Mouse (Mus musculus) ES-E14 (cell line): ENCODE measurements around the gene Med23. TPM values are rescaled to one million over a fixed set of nuclear protein-coding genes. Genes with fewer than 3 reads are reported as not detected.

Experiments
- DNase-seq: peaks from one replicate; pipeline ENCODE4 v3.0.0-alpha.2; 2013; ENCODE audit warnings: low read depth, low spot score
- H3K27ac ChIP-seq: 2 replicates; pipeline ENCODE4 v1.5.1; 2012; ENCODE audit warnings: low read depth, mild to moderate bottlenecking, low read length, moderate library complexity, mixed read lengths; ENCODE audit not compliant: poor library complexity, insufficient read depth, severe bottlenecking
- H3K36me3 ChIP-seq: 2 replicates; pipeline ENCODE4 v1.6.1; 2012; ENCODE audit warnings: mild to moderate bottlenecking, low read length, moderate library complexity, mixed read lengths; ENCODE audit not compliant: control insufficient read depth, poor library complexity, insufficient read depth, severe bottlenecking
- H3K4me1 ChIP-seq, 2 experiments: fragments of 150-350 bp in 1 of 2; sonication (generic) in 1 of 2; 2 replicates each; pipeline ENCODE4 v1.6.1; 2012; ENCODE audit warnings: low read length in 2 of 2, mild to moderate bottlenecking in 1 of 2, mixed read lengths in 1 of 2; ENCODE audit not compliant: control insufficient read depth in 2 of 2, insufficient read depth in 2 of 2, poor library complexity in 1 of 2
- H3K4me3 ChIP-seq, 2 experiments: fragments of 150-350 bp in 1 of 2; sonication (generic) in 1 of 2; 2 replicates each; pipeline ENCODE4 v1.5.1; 2012; ENCODE audit warnings: low read length in 2 of 2, low read depth in 1 of 2, mild to moderate bottlenecking in 1 of 2, mixed read lengths in 1 of 2; ENCODE audit not compliant: insufficient read depth in 1 of 2, poor library complexity in 1 of 2, severe bottlenecking in 1 of 2
- H3K9ac ChIP-seq: 2 replicates; pipeline ENCODE4 v1.6.1; 2012; ENCODE audit warnings: low read depth, mild to moderate bottlenecking, low read length, mixed read lengths; ENCODE audit not compliant: poor library complexity, insufficient read depth, severe bottlenecking
- H3K9me3 ChIP-seq: fragments of 150-350 bp; sonication (generic); 2 replicates; pipeline ENCODE4 v1.6.1; 2012; ENCODE audit warnings: low read depth, mild to moderate bottlenecking, low read length; ENCODE audit not compliant: control insufficient read depth, insufficient read depth
- CHD2 ChIP-seq: IDR thresholded peaks from 2 replicates; pipeline ENCODE4 v1.6.1; 2014; ENCODE audit warnings: mild to moderate bottlenecking, low read depth, low read length, inconsistent platforms
- HCFC1 ChIP-seq: IDR thresholded peaks from 2 replicates; pipeline ENCODE4 v1.6.1; 2012; ENCODE audit warnings: low read length, inconsistent platforms, borderline replicate concordance; ENCODE audit not compliant: insufficient read depth
- MAFK ChIP-seq: IDR thresholded peaks from 2 replicates; pipeline ENCODE4 v1.6.1; 2014; ENCODE audit warnings: mild to moderate bottlenecking, low read depth, low read length, inconsistent platforms; ENCODE audit not compliant: insufficient read depth
- ZC3H11A ChIP-seq: IDR thresholded peaks from 2 replicates; pipeline ENCODE4 v1.6.1; 2012; ENCODE audit warnings: low read depth, mild to moderate bottlenecking, inconsistent platforms, low read length, borderline replicate concordance
- ZNF384 ChIP-seq: IDR thresholded peaks from 2 replicates; pipeline ENCODE4 v1.6.1; 2012; ENCODE audit warnings: low read depth, low read length, inconsistent platforms
- in situ Hi-C, 2 experiments: fragments of 600-800 bp; cut with MboI; formaldehyde crosslinking; loops; one replicate each; pipeline ENCODE4 v1.15.1; 2025; ENCODE audit warnings: low sequenced_read_pairs in 2 of 2, inconsistent platforms in 1 of 2; ENCODE audit not compliant: unreplicated experiment in 2 of 2
- total RNA-seq: library from RNA; depleted of rRNA; stranded (reverse); fragments of 300-350 nt; gene quantifications from 2 replicates; pipeline ENCODE4 v1.2.3, GENCODE M21; 2012

Med23 gene
- total RNA-seq, 1 experiment = 41.9 TPM

- H3K9ac ChIP-seq = no peak overlapping the region
- no peak for DNase-seq
- H3K36me3 ChIP-seq = peaks cover 36% of the 10 kb centered on the region
- H3K4me3 ChIP-seq = no peak overlapping the region
- H3K27ac ChIP-seq = no peak overlapping the region
- no peaks in the 10 kb centered on the region for H3K9me3 ChIP-seq
- in situ Hi-C loops = no loop called here
- 0 out of 4 replicates have a peak, but pooled peaks cover 0 to 2% of the 10 kb centered on the region in 2 experiments for H3K4me1 ChIP-seq
- no peak for TF ChIP-seq ZC3H11A
Measured at GRCm38 (mm10) chr10:24912576-24912975, 42.8 kb downstream of the Med23 start.

GRCm38 (mm10) chr10:24915486-24915885, 45.7 kb downstream of the Med23 start:
- TF ChIP-seq CHD2 (no peak), ZNF384 (no peak), ZC3H11A (no peak), HCFC1 (no peak), MAFK (no peak)
- H3K36me3 ChIP-seq = peaks cover 17% of the 10 kb centered on the region
- no peak overlapping the region for H3K4me3 ChIP-seq
- DNase-seq = no peak
- no peak overlapping the region for H3K9ac ChIP-seq
- in situ Hi-C loops = no loop called here
- no peaks in the 10 kb centered on the region for H3K9me3 ChIP-seq
- 0 out of 4 replicates have a peak, but pooled peaks cover 0 to 2% of the 10 kb centered on the region in 2 experiments for H3K4me1 ChIP-seq
- H3K27ac ChIP-seq = no peak overlapping the region

- Histone ChIP-seq H3K36me3 (no peaks in the 10 kb centered on the region; the same call in 1 of the 2 replicates), H3K27ac (no peak overlapping the region), H3K9me3 (no peaks in the 10 kb centered on the region), H3K4me3 (no peak overlapping the region), H3K4me1 (no peaks in the 10 kb centered on the region; a peak in 1 of 4 replicates), H3K9ac (no peak overlapping the region)
- no peak for DNase-seq
- in situ Hi-C loops = no loop called here
- TF ChIP-seq MAFK (no peak), CHD2 (no peak), ZC3H11A (no peak), ZNF384 (no peak), HCFC1 (no peak)
Measured at GRCm38 (mm10) chr10:24922977-24923376, 53.2 kb downstream of the Med23 start.

- H3K9me3 ChIP-seq = no peaks in the 10 kb centered on the region
Measured at GRCm38 (mm10) chr10:24924296-24924695, 54.5 kb downstream of the Med23 start.

GRCm38 (mm10) chr10:24926380-24926779, 56.6 kb downstream of the Med23 start:
- TF ChIP-seq HCFC1 (no peak), MAFK (no peak), ZNF384 (no peak), CHD2 (no peak), ZC3H11A (no peak)
- H3K4me3 ChIP-seq = no peak overlapping the region
- DNase-seq = no peak
- H3K9me3 ChIP-seq = no peaks in the 10 kb centered on the region
- in situ Hi-C loops = no loop called here
- H3K36me3 ChIP-seq = no peaks in the 10 kb centered on the region
- no peak overlapping the region for H3K9ac ChIP-seq
- H3K4me1 ChIP-seq = peaks cover 0 to 2% of the 10 kb centered on the region in 2 experiments; a peak in 1 of 4 replicates
- H3K27ac ChIP-seq = no peak overlapping the region

More at GRCm38 (mm10) chr10:24924296-24924695, 54.5 kb downstream of the Med23 start:
- TF ChIP-seq ZC3H11A = no peak
- TF ChIP-seq CHD2 = no peak
- TF ChIP-seq ZNF384 = no peak
- DNase-seq = no peak
- in situ Hi-C loops = no loop called here
- Histone ChIP-seq H3K4me3 (no peak overlapping the region), H3K27ac (no peak overlapping the region), H3K36me3 (no peaks in the 10 kb centered on the region), H3K4me1 (peaks cover 0 to 2% of the 10 kb centered on the region in 2 experiments; a peak in 1 of 4 replicates), H3K9ac (no peak overlapping the region)
